Mouse (Mus musculus): ENCODE data around the gene Rsbn1l. TPM values are rescaled to one million over a fixed set of nuclear protein-coding genes. Genes with fewer than 3 reads are reported as not detected.

The Rsbn1l gene
- total RNA-seq, 4 experiments from 2014 or later = 13.3 to 14.5 (median 14.2) TPM

- no peak for DNase-seq (ENCODE audit: low spot score)
Observed at GRCm38 (mm10) chr5:20904647-20905046, 51.6 kb downstream of the Rsbn1l start.

GRCm38 (mm10) chr5:20897446-20898167 lies 58.6 kb downstream of the Rsbn1l start:
- DNase-seq (ENCODE audit: low spot score) = no peak

- no peak for DNase-seq (ENCODE audit: low spot score)
Observed at GRCm38 (mm10) chr5:20884036-20884620, 72.1 kb downstream of the Rsbn1l start.

- DNase-seq (ENCODE audit: low spot score) = peak; percentile 98
Observed at GRCm38 (mm10) chr5:20881915-20882800, 74.0 kb downstream of the Rsbn1l start, which contains the start of the genes Phtf2 and Tmem60. Phtf2 (minus strand) TSS chr5:20882124. Tmem60 (plus strand) TSS chr5:20882191.

- DNase-seq (ENCODE audit: low spot score) = peak; percentile 18
Observed at GRCm38 (mm10) chr5:20880797-20881775, 75.1 kb downstream of the Rsbn1l start.

GRCm38 (mm10) chr5:20880386-20880785 lies 75.8 kb downstream of the Rsbn1l start:
- DNase-seq (ENCODE audit: low spot score) = no peak

GRCm38 (mm10) chr5:20876934-20877426 lies 79.2 kb downstream of the Rsbn1l start:
- DNase-seq (ENCODE audit: low spot score) = no peak

- DNase-seq (ENCODE audit: low spot score) = no peak
Observed at GRCm38 (mm10) chr5:20873146-20873545, 83.1 kb downstream of the Rsbn1l start.

GRCm38 (mm10) chr5:20865193-20865755 lies 90.9 kb downstream of the Rsbn1l start:
- DNase-seq (ENCODE audit: low spot score) = no peak

- no peak for DNase-seq (ENCODE audit: low spot score)
Observed at GRCm38 (mm10) chr5:20864216-20864969, 91.8 kb downstream of the Rsbn1l start.

- no peak for DNase-seq (ENCODE audit: low spot score)
Observed at GRCm38 (mm10) chr5:20861901-20862300, 94.3 kb downstream of the Rsbn1l start.

- DNase-seq (ENCODE audit: low spot score) = no peak
Observed at GRCm38 (mm10) chr5:20860565-20860964, 95.6 kb downstream of the Rsbn1l start.

- no peak for DNase-seq (ENCODE audit: low spot score)
Observed at GRCm38 (mm10) chr5:20858404-20858803, 97.8 kb downstream of the Rsbn1l start.

GRCm38 (mm10) chr5:20855066-20855465 lies 101.1 kb downstream of the Rsbn1l start:
- DNase-seq (ENCODE audit: low spot score) = no peak

- no peak for DNase-seq (ENCODE audit: low spot score)
Observed at GRCm38 (mm10) chr5:20847010-20847409, 109.2 kb downstream of the Rsbn1l start.

GRCm38 (mm10) chr5:20843816-20844215 lies 112.4 kb downstream of the Rsbn1l start:
- no peak for DNase-seq (ENCODE audit: low spot score)

- DNase-seq (ENCODE audit: low spot score) = no peak
Observed at GRCm38 (mm10) chr5:20843405-20843804, 112.8 kb downstream of the Rsbn1l start.
